ENCODE assay signal across 8 mouse cellular contexts in genomic region chr5:124424723-124425411, GRCm38 (mm10). TPM values are rescaled to one million over a fixed set of nuclear protein-coding genes. Genes with fewer than 3 reads are reported as not detected.
DNase-seq lines count a peak whose midpoint lies in the region; ATAC-seq and TF ChIP-seq lines count a peak whose summit lies in the region.

No protein-coding gene starts in this region.

- TF ChIP-seq CTCF in bone marrow macrophage, adult 2 months (IDR thresholded peaks at IDR 0.05; ENCODE audit: low read depth, low read length), result no peak

- H3K4me1 ChIP-seq in bone marrow macrophage, adult 2 months (ENCODE audit: control insufficient read depth, insufficient read depth, low read length), result peaks cover 15% of the 10 kb centered on the region
- H3K4me1 ChIP-seq in lung, embryonic 16.5 days (replicated peaks; ENCODE audit: control insufficient read depth, insufficient read depth, low read length), result peaks cover 9% of the 10 kb centered on the region; the same call in 1 of the 2 replicates

- TF ChIP-seq POLR2A in bone marrow macrophage, adult 2 months (IDR thresholded peaks at IDR 0.05; ENCODE audit: borderline replicate concordance, low read depth, low read length), result no peak

- peak overlapping the region; percentile 83 for H3K4me3 ChIP-seq in bone marrow macrophage, adult 2 months (ENCODE audit: insufficient read depth, low read length)
- H3K4me3 ChIP-seq in lung, embryonic 16.5 days (ENCODE audit: low read length), result peak overlapping the region; percentile 100

- ATAC-seq in lung, embryonic 16.5 days (ENCODE audit: low read depth), result peak; percentile 64

- H3K4me2 ChIP-seq in lung, embryonic 16.5 days (ENCODE audit: low read depth, low read length), result peak overlapping the region; percentile 91

- H3K27ac ChIP-seq in bone marrow macrophage, adult 2 months (ENCODE audit: insufficient read depth, low read depth, low read length), result peak overlapping the region; percentile 79
- peak overlapping the region; percentile 56 for H3K27ac ChIP-seq in lung, embryonic 16.5 days (ENCODE audit: low read length)

- H3K9me3 ChIP-seq in lung, embryonic 16.5 days (ENCODE audit: control insufficient read depth, low read length), result no peaks in the 10 kb centered on the region

- 0 out of 2 replicates have a peak, but pooled peaks cover 4% of the 10 kb centered on the region for H3K36me3 ChIP-seq in lung, embryonic 16.5 days (ENCODE audit: control insufficient read depth, insufficient read depth, low read length)

- intact Hi-C loops in gastrocnemius, postnatal 14 days (cut with DNase I; ENCODE audit: low total_unique reads), result loop anchor here (5.0 kb wide), 1 partner anchor 117 kb away; the partner anchor contains the start of gene Tmed2
- intact Hi-C loops in left cerebral cortex, postnatal 4 days (cut with DNase I), result no loop called here

- under 1% methylated on average over 56 of the region's 63 CpGs for WGBS in lung, embryonic 16.5 days

- H3K27me3 ChIP-seq in lung, embryonic 16.5 days (ENCODE audit: control insufficient read depth, insufficient read depth, low read depth, low read length), result no peaks in the 10 kb centered on the region

- peak overlapping the region; percentile 91 for H3K9ac ChIP-seq in lung, embryonic 16.5 days (ENCODE audit: low read length)

- DNase-seq in ovary, postnatal 10 days (ENCODE audit: low spot score), result peak; percentile 45
- DNase-seq in ovary, adult 18-20 months (ENCODE audit: low spot score), result no peak
- peak; percentile 17 for DNase-seq in gastrocnemius, postnatal 14 days
- DNase-seq in kidney, adult 18-20 months, result peak; percentile 59
- peak; percentile 10 to 26 for DNase-seq in right cerebral cortex, postnatal 36 days (ENCODE audit: low spot score in 2 of 2)
- no peak for DNase-seq in left cerebral cortex, postnatal 4 days

RNA-seq across cellular contexts. Expression of gene Sbno1, which starts 0.9 kb away (rescaled TPM):
- polyA plus RNA-seq in bone marrow macrophage, adult 2 months (2012; ENCODE audit: insufficient read depth, insufficient read length, missing spikeins), result 57.5 and 59.2 TPM in 2 replicates
- 10 to 100 TPM; 32.4 to 35.6 TPM for total RNA-seq in gastrocnemius, postnatal 14 days (2021)
- 80.8 and 81.2 TPM in 2 replicates for polyA plus RNA-seq in lung, embryonic 16.5 days (2015; fragmentation: Nextera tagmentation; extraction: Ambion mirVana)
- 100 to 1,000 TPM; 126 to 131 TPM for total RNA-seq in left cerebral cortex, postnatal 4 days (2021)

RNA-seq across cellular contexts. Expression of gene Kmt5a, which starts 14.9 kb away (rescaled TPM):
- polyA plus RNA-seq in bone marrow macrophage, adult 2 months (2012; ENCODE audit: insufficient read depth, insufficient read length, missing spikeins), result 49.2 and 58.6 TPM in 2 replicates
- 10 to 100 TPM; 56.4 to 66.0 TPM for total RNA-seq in gastrocnemius, postnatal 14 days (2021)
- polyA plus RNA-seq in lung, embryonic 16.5 days (2015; fragmentation: Nextera tagmentation; extraction: Ambion mirVana), result 31.3 and 32.2 TPM in 2 replicates
- 10 to 100 TPM; 45.2 to 55.7 TPM for total RNA-seq in left cerebral cortex, postnatal 4 days (2021)

RNA-seq across cellular contexts. Expression of gene Rilpl2, which starts 53.3 kb away (rescaled TPM):
- 106 and 113 TPM in 2 replicates for polyA plus RNA-seq in bone marrow macrophage, adult 2 months (2012; ENCODE audit: insufficient read depth, insufficient read length, missing spikeins)
- 1 to 10 TPM; 4.2 to 4.6 TPM for total RNA-seq in gastrocnemius, postnatal 14 days (2021)
- polyA plus RNA-seq in lung, embryonic 16.5 days (2015; fragmentation: Nextera tagmentation; extraction: Ambion mirVana), result 29.4 and 32.7 TPM in 2 replicates
- 10 to 100 TPM; 19.0 to 20.5 TPM for total RNA-seq in left cerebral cortex, postnatal 4 days (2021)

RNA-seq across cellular contexts. Expression of gene Snrnp35, which starts 58.1 kb away (rescaled TPM):
- polyA plus RNA-seq in bone marrow macrophage, adult 2 months (2012; ENCODE audit: insufficient read depth, insufficient read length, missing spikeins), result 20.5 and 21.6 TPM in 2 replicates
- 10 to 100 TPM; 27.3 to 28.4 TPM for total RNA-seq in gastrocnemius, postnatal 14 days (2021)
- 23.0 and 25.6 TPM in 2 replicates for polyA plus RNA-seq in lung, embryonic 16.5 days (2015; fragmentation: Nextera tagmentation; extraction: Ambion mirVana)
- total RNA-seq in left cerebral cortex, postnatal 4 days (2021), result 10 to 100 TPM; 26.4 to 33.6 TPM

Comparison
In these comparisons a context has a peak if more than half of its experiments do, and no peak if none do; other contexts are left out.
1. DNase-seq: peak in ovary, postnatal 10 days (single experiment), gastrocnemius, postnatal 14 days (single experiment), kidney, adult 18-20 months (single experiment) and right cerebral cortex, postnatal 36 days (2 of 2); none in ovary, adult 18-20 months (single experiment) and left cerebral cortex, postnatal 4 days (single experiment).